Mouse (Mus musculus) mouse embryonic stem cell (cell line): ENCODE measurements around the gene Scai.
"Not testable (repeated sequence)": the region's sequence is repeated elsewhere in the genome, so short reads cannot be mapped to it uniquely, and the experiment has no call there.

ENCODE experiments used
- in situ Hi-C, 2 experiments: fragments of 300-500 bp; cut with MboI; formaldehyde crosslinking; loops; 1 replicate in 1 of 2; 3 replicates in 1 of 2; pipeline ENCODE4 v1.14.3; 2019 to 2020; ENCODE audit warnings: low sequenced_read_pairs in 2 of 2, low pct_unique_long_range_greater_than_20kb in 1 of 2, mixed read lengths in 1 of 2; ENCODE audit not compliant: unreplicated experiment in 1 of 2

Gene Scai

DNA sequence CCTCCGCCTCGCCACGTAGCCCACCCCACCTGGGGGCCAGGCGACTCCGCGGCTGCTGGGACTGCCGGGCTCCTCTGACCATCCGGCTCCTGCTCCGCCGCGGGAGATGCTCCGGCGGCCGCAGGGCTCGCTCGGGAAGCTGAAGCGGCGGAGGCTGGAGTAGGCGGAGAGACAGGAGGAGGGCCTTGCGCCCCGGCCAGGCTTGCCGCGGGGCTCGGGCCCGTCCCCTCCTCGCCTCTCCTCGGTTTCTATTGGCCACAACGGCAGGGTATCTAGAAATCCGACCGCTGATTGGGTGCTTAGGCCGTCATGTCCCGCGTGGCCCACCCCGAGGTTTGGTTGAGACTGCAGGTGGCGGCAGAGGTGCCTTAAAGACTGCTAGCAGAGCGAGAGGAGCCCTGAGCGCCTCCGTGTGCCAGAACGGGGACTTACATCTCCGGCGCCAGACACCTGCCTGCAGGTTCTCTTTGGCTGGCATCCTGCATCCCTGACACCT is at the start of gene Scai:
Gene Scai, minus strand, starts transcription at position 174 of the 496 bp plus-strand sequence.
- in situ Hi-C loops, result no loop called here

- in situ Hi-C loops, result no loop called here
These were observed 36.2 kb upstream of the Scai start for GRCm38 (mm10) chr2:39226731-39227130.

GRCm38 (mm10) chr2:39226019-39226640 is 35.6 kb upstream of the Scai start, which contains the start of gene Ppp6c:
Gene Ppp6c (minus strand): TSS chr2:39226451.
- in situ Hi-C loops, result no loop called here

DNA sequence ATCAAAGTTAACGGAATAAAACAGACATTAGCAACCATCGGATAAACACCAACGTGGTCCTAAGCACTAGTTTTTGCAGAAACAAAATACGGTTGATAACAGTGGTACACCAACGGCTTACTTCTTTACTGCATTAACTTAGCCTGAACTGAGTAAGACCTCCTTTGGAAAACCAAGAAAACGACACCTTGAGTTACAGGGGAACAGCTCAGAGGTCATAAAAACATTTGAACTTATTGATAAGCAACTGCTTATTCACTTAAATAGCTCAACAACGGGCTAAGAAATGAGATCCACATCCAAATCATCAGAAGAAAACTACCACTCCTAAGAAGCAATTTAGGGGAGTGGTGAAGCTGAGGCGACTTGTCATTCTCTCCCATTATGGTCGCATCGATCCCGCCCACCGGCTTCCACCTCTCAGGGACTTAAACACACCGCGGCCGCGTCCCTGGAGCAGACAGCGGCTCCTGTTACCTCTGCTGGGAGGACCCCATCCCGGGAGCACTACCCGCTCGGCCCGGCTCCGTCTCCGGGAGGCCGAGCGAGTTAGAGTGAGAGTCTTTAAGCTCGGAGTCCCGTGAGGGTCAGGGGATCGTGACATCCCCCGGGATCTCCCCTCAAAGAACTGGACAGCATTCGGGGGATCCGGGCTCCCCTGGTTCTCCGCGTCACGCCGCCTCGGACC is 34.9 kb upstream of the Scai start:
- in situ Hi-C loops, result not testable (repeated sequence)

- in situ Hi-C loops, result no loop called here
These were observed 34.1 kb upstream of the Scai start for GRCm38 (mm10) chr2:39224621-39225020.

DNA sequence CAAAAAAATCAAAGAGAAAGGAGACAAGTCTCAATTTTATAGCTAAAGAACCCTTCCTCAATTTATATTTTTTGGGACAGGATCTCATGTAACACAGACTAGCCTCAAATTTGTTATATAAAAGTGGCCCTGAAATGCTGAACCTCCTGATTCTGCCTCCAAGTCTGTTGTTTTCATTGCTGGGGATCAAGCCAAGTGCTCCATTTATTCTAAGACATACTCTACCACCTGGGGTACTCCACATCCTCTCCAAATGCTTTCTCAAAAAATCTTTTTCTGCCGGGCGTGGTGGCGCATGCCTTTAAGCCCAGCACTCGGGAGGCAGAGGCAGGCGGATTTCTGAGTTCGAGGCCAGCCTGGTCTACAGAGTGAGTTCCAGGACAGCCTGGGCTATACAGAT is 29.5 kb upstream of the Scai start:
- in situ Hi-C loops, result no loop called here

- in situ Hi-C loops, result no loop called here
These were observed 28.5 kb upstream of the Scai start for GRCm38 (mm10) chr2:39219034-39219433.

DNA sequence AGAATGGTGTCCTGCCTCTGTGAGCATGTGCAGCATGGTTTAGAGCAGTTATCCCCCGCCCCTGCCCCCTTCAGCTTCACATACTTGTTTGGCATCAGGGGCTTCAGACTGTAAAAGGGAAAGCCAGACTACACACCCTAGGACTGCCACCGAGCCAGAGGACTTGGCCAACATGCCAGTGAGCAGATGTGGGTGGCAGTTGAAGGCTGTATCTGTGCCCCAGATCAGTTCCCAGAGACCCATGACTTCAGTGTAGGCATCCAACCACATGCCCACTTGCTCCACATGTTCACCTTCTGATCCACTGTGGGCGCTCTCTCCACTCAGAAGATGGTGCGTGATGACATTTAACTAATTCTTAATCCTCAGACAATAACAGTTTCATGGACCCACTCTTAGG is 26.6 kb upstream of the Scai start:
- in situ Hi-C loops, result no loop called here

- in situ Hi-C loops, result no loop called here
These were observed 20.2 kb upstream of the Scai start for GRCm38 (mm10) chr2:39210738-39211137.

GRCm38 (mm10) chr2:39203359-39203758 is 12.8 kb upstream of the Scai start:
- in situ Hi-C loops, result no loop called here

- in situ Hi-C loops, result no loop called here
These were observed 4.3 kb upstream of the Scai start for GRCm38 (mm10) chr2:39194809-39195208.

DNA sequence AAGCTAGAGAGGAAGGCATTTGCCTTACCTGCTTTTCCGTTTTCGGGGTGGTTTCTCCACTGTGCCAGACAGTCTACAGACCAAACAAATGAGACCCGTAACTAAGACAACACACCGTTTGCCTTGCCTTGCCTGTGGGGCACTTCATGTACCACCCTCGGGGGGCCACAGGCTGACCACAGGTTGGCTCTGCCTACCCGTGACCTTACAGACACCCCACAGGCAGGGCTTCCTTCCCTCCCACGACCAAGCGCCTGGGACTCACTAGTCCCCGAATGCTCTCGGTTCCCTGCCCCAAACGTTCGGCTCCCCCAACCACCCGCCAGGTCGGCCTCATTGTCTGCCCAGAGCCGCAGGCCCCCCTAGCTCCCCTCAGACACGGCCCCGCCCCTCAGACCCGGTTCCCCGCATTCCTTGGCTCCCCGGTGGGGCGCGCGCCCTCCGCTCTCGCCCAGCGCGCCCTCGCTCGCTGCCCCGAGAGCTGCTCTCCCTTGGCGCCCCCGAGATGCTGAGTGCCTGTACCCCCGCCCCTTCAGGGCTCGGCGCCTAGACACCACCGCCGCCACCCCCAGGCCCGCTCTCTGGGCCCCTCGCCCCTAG is 473 bp downstream of the Scai start:
- in situ Hi-C loops, result no loop called here

GRCm38 (mm10) chr2:39185942-39186341 is 4.6 kb downstream of the Scai start:
- in situ Hi-C loops, result no loop called here

DNA sequence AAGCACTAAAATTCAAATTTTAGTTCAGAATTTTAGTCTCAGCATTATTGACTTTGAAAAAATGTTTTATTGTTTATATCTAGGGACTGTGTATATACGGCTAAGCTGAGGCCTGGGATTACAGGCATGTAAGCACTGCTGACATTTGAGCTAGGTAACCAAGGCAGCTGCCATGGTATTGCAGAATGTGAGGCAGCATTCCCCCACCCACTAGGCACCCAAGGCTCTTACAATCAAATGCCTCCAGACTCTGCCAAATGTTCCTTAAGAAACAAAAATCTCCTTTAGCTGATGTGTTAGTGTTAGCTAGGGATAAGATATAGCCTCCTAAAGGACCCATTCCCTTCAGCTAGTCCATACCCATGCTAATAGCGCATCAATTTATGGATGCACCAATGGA is 6.9 kb downstream of the Scai start:
- in situ Hi-C loops, result no loop called here

DNA sequence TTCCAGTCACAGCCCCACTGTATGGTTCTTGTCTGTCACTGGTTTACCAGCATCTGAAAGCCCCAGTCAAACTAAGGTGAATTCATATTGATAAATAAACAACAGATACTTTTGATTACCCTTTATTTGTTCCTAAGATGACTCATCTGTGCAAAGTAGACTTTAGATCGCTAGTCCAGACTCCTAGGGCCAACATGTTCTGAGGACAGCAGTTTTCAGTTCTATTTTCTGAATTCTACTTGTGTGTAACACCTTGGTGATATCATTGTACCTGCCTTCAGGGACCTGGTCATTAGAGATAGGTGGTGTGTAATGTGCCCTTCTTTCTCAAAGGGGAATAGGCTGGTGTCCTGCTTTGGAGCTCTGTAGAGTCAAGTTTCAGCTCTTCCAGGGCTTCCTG is 29.5 kb downstream of the Scai start:
- in situ Hi-C loops, result no loop called here

- in situ Hi-C loops, result no loop called here
These were observed 32.6 kb downstream of the Scai start for GRCm38 (mm10) chr2:39157916-39158315.

DNA sequence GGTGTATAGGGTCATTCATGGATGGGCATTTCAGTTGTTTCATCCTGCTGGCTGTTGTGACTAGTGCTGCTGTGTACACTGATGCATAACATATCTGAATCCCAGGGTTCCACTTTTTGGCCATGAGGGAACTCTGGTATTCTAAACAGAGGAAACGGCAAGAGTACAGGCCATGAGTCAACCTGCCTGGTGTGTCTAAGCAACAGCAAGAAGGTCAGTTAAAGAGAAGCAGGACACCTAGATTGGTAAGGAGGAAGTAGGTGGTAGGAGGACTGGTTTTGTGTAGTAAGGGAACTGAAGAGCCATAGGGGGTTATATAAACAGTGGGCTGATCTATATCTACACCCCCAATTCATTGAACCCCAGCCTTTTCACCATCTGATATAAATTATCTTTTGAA is 33.7 kb downstream of the Scai start:
- in situ Hi-C loops, result no loop called here

DNA sequence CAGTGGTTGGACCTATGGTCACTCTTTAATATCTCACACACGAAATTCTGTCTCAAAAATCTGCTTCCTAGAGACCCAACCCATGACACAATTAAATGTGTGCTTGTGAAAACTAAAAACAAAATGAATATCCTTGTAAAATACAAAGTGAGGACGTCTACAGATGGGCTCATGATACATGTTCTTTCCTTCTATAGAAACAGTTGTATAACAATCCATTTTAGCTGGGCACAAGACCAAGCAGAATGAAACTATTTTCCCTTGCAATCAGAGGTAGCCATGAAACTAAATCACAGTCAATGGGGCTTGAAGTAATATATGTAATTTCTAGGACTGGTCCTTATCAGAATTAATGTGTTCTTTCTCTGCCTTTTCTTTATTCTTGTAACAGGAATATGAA is 39.6 kb downstream of the Scai start:
- in situ Hi-C loops, result no loop called here

DNA sequence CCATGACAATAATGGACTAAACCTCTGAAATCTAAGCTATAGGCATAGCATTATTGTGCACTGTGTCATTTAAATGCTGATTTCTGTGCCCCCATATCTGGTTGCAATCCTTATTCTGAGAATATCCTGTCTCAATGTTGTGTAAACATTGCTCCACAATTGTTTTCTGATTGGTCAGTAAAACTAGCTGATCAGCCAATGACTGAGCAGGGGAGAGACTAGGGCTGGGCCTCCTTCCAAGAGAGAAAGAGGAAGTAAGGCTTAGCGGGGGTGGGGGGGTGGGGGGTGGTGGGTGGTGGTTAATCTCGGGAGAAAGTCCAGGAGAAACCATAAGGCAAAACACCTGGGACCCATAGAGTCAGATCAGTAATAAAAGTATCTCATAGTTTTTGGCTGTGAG is 42.5 kb downstream of the Scai start:
- in situ Hi-C loops, result no loop called here

DNA sequence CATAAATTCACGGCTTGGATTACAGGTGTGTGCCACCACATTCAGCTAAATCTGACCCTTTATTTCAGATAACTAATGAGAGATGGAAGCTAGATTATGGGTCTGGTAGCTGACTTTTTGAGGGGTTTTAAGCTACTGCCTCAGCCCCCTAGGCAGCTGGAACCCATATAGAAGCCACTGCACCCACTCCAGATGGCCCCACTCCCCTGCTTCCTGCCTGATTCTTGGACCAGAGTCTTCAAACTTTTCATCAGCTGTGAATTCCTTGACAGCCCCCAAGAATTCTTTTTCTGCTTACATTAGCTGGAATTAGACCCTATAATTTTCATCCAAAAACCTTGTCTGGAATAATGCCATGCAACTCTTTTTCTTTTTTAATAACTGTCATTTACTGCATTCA is 44.1 kb downstream of the Scai start:
- in situ Hi-C loops, result no loop called here
